Mouse (Mus musculus) heart, embryonic 16.5 days (tissue): ENCODE results near the gene Zg16. TPM values are rescaled to one million over a fixed set of nuclear protein-coding genes. Genes with fewer than 3 reads are reported as not detected.
A peak's percentile ranks its signal among the peaks of the same experiment; 100 is the strongest.

Source experiments
- ATAC-seq: fragments of 200-750 bp; cut with Nextera tagmentation; replicated peaks from 2 replicates; pipeline ENCODE4 v1.8.0; 2017; ENCODE audit warnings: moderate number of reproducible peaks; ENCODE audit not compliant: insufficient read depth, low FRiP score; ENCODE audit errors: extremely low read depth
- H3K27ac ChIP-seq: fragments of 300-500 bp; sonication (generic); 2 replicates; pipeline ENCODE4 v1.5.1; 2014; ENCODE audit warnings: mild to moderate bottlenecking, low read length, control low read depth, moderate library complexity
- H3K27me3 ChIP-seq: fragments of 300-500 bp; sonication (generic); 2 replicates; pipeline ENCODE4 v1.6.1; 2014; ENCODE audit warnings: low read length, mixed read lengths; ENCODE audit not compliant: control insufficient read depth, insufficient read depth
- H3K36me3 ChIP-seq: fragments of 300-500 bp; sonication (generic); 2 replicates; pipeline ENCODE4 v1.6.1; 2014; ENCODE audit not compliant: control insufficient read depth, insufficient read depth
- H3K4me1 ChIP-seq: fragments of 300-500 bp; sonication (generic); 2 replicates; pipeline ENCODE4 v1.6.1; 2014; ENCODE audit warnings: low read length, mixed read lengths; ENCODE audit not compliant: control insufficient read depth, insufficient read depth
- H3K4me2 ChIP-seq: fragments of 300-500 bp; sonication (generic); 2 replicates; pipeline ENCODE4 v1.6.1; 2014; ENCODE audit warnings: low read depth, mild to moderate bottlenecking, control low read depth, low read length
- H3K4me3 ChIP-seq: fragments of 300-500 bp; sonication (generic); 2 replicates; pipeline ENCODE4 v1.5.1; 2014; ENCODE audit warnings: mild to moderate bottlenecking, control low read depth, low read length
- H3K9ac ChIP-seq: fragments of 300-500 bp; sonication (generic); 2 replicates; pipeline ENCODE4 v1.6.1; 2014; ENCODE audit warnings: low read length, control low read depth
- H3K9me3 ChIP-seq: fragments of 300-500 bp; sonication (generic); replicated peaks from 2 replicates; pipeline ENCODE4 v1.6.1; 2016; ENCODE audit warnings: low read length; ENCODE audit not compliant: control insufficient read depth
- WGBS: fragments of 180-500 bp; shearing (Covaris S2); extraction: QIAGEN DNeasy Blood & Tissue Kit; methylation state at CpG from one replicate; pipeline ENCODE4 v1.1.7; 2014; 5-methylcytosine and 5-hydroxymethylcytosine counted together
- polyA plus RNA-seq: library from polyadenylated mRNA; unstranded; fragments of >200 nt; fragmentation: Nextera tagmentation; extraction: Ambion mirVana; gene quantifications from 2 replicates; pipeline ENCODE4 v1.2.1, GENCODE M21; 2015

The Zg16 gene
- polyA plus RNA-seq, 1 experiment from 2014 or later = 18.3 TPM

DNA sequence TGATC is 70.8 kb downstream of the Zg16 start, which contains the start of gene Pagr1b:
Gene Pagr1b (minus strand): TSS at position 4 of the 5 bp plus-strand sequence.
- Histone ChIP-seq H3K9ac (peak within 1 kb of the TSS; percentile 96), H3K36me3 (peaks cover 11% of the 10 kb centered on the region; the same call in 1 of the 2 replicates), H3K9me3 (no peaks in the 10 kb centered on the region), H3K4me2 (peak within 1 kb of the TSS; percentile 83), H3K27ac (peak within 1 kb of the TSS; percentile 99), H3K4me1 (peaks cover 44% of the 10 kb centered on the region), H3K4me3 (peak within 1 kb of the TSS; percentile 89), H3K27me3 (no peaks in the 10 kb centered on the region)
- no peak for ATAC-seq

DNA sequence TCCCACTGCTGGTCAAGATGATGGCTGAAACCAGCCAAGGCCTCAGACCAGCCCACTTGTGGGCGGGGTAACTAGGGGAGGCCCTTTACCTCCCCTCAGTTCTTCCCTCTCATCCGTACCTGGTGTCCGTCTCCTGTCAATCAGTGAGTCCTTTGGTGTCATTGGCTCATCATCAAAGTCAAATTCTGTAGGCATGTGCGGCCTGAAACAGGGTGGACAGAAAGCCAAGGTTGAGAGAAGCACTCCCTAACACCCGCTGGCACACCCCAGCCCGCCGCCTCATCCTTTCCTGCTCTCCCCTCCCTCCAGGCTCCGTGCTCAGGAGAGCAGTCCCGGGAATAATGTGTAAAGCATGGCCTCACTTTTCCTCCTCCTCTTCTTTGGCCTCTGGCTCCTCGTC is 71.0 kb downstream of the Zg16 start:
- no peaks in the 10 kb centered on the region for H3K9me3 ChIP-seq
- peaks cover 11% of the 10 kb centered on the region; the same call in 1 of the 2 replicates for H3K36me3 ChIP-seq
- WGBS = 1% methylated on average over 10 of the region's 10 CpGs
- H3K9ac ChIP-seq = peak overlapping the region; percentile 96
- ATAC-seq = peak; percentile 12; the same call in 1 of the 2 replicates
- peak overlapping the region; percentile 99 for H3K27ac ChIP-seq
- H3K27me3 ChIP-seq = no peaks in the 10 kb centered on the region
- peaks cover 42% of the 10 kb centered on the region for H3K4me1 ChIP-seq
- peak overlapping the region; percentile 89 for H3K4me3 ChIP-seq
- H3K4me2 ChIP-seq = peak overlapping the region; percentile 83

DNA sequence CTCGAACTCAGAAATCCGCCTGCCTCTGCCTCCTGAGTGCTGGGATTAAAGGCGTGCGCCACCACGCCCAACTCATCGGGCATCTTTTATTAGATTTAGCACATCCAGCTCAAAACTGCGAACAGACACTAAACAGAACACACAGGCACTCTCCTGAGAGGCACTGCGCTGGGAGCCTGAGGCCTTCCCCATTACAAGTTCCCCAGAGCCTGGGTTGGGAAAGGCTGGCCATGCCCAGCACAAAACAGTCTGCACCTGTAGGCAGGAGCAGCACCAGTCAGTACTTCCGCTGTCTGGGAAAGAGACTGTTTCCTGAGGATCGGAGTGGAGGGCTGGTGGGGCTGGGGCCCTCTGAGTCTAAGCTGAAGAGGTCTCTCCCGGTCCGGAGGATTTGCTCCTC is 72.1 kb downstream of the Zg16 start:
- Histone ChIP-seq H3K27ac (no peak overlapping the region; the same call in 1 of the 2 replicates), H3K4me2 (peak overlapping the region; percentile 83), H3K4me3 (no peak overlapping the region), H3K9me3 (no peaks in the 10 kb centered on the region), H3K36me3 (peaks cover 11% of the 10 kb centered on the region; the same call in 1 of the 2 replicates), H3K4me1 (peaks cover 33% of the 10 kb centered on the region), H3K9ac (no peak overlapping the region), H3K27me3 (no peaks in the 10 kb centered on the region)
- 90% methylated on average over 12 of the region's 12 CpGs for WGBS
- no peak for ATAC-seq

DNA sequence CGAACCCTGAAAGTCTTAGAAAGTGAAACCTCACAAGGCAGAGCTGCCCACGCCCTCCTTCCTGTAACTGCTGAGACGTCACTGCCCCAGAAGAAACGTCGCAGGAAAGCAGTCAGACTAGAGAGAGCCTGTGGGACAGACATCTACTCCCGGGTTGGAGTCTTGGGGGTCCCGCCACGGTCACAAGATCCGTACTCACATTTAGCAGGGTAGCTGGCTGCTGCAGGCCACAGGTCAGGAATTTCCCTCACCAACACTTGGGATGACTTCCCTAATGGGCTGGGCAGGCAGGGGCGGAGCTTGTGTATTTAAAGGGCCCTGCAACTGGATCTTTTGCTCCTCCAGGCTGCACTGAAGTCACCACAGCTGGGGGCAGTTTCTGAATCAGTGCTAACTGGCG is 72.8 kb downstream of the Zg16 start, which contains the start of gene Mvp:
Gene Mvp (minus strand): TSS at position 302 of the 400 bp plus-strand sequence.
- H3K4me3 ChIP-seq = peak within 1 kb of the TSS; percentile 72
- H3K4me1 ChIP-seq = peaks cover 33% of the 10 kb centered on the region
- H3K4me2 ChIP-seq = peak within 1 kb of the TSS; percentile 83
- H3K9ac ChIP-seq = peak within 1 kb of the TSS; percentile 64
- no peaks in the 10 kb centered on the region for H3K9me3 ChIP-seq
- ATAC-seq = no peak
- peaks cover 11% of the 10 kb centered on the region; the same call in 1 of the 2 replicates for H3K36me3 ChIP-seq
- WGBS = 21% methylated on average over 11 of the region's 11 CpGs
- peak within 1 kb of the TSS; percentile 99 for H3K27ac ChIP-seq
- no peaks in the 10 kb centered on the region for H3K27me3 ChIP-seq

DNA sequence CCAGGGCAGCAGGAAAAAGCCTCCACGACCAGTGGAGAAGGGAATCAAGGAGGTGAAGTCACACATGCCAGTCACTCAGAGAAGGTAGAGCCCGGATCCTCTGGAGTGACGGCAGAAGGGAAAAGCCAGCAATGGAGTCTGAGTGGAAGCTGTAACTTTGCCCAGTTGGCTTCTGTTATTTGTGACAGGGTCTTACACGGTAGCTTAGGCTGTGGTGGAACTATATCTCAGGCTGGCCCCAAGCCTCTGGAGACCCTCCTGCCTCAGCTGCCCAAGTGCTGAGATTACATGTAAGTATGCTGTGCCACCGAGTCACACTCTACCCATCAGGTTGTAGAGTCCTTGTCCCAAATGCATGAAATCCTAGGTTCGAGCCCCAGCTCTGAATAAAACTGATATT is 73.7 kb downstream of the Zg16 start:
- Histone ChIP-seq H3K27ac (no peak overlapping the region), H3K4me1 (peaks cover 38% of the 10 kb centered on the region), H3K27me3 (no peaks in the 10 kb centered on the region), H3K4me3 (peak overlapping the region; percentile 72), H3K36me3 (peaks cover 11% of the 10 kb centered on the region; the same call in 1 of the 2 replicates), H3K9ac (no peak overlapping the region), H3K4me2 (peak overlapping the region; percentile 83; the same call in 1 of the 2 replicates), H3K9me3 (no peaks in the 10 kb centered on the region)
- ATAC-seq = no peak
- 88% methylated on average over 6 of the region's 6 CpGs for WGBS

DNA sequence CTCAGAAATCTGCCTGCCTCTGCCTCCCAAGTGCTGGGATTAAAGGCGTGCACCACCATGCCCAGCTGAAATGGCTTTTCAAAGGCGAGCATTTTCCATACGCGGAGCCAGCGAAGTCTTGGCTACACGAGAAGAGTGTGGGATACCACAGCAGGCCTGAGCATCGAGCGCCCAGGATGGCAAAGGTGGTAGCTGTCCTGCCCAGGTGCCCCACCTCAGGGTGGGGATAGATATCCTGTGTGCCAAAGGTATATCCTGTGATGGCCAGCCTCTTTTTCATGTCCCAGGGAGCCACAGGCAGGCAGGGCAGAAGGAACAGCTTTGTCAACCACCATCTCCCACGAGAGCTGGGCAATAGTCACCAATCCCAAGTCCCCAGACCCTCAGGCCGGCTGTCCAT is 74.3 kb downstream of the Zg16 start:
- H3K4me3 ChIP-seq = no peak overlapping the region
- H3K9me3 ChIP-seq = no peaks in the 10 kb centered on the region
- WGBS = 91% methylated on average over 10 of the region's 10 CpGs
- H3K4me1 ChIP-seq = peaks cover 39% of the 10 kb centered on the region
- no peaks in the 10 kb centered on the region for H3K27me3 ChIP-seq
- no peak overlapping the region for H3K9ac ChIP-seq
- H3K27ac ChIP-seq = no peak overlapping the region
- no peak overlapping the region for H3K4me2 ChIP-seq
- no peak for ATAC-seq
- H3K36me3 ChIP-seq = peaks cover 11% of the 10 kb centered on the region; the same call in 1 of the 2 replicates

DNA sequence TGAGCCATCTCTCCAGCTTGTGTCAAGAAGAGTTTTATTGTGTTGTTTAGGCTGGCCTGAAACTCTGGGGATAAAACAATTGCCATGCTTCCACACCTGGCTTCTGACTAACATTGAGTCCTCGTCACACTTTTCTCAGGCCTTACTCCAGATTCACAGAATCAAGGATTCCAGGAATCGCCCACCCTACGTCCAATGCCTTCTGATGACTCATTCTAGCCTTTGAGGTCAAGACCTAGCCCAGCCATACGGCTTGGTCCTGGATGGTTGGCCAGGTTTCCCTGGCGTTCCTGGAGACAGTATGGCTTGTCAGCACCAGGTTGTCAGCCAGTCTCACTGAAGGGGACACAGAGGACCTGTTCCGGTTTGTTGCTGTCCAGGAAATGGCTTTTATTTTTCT is 74.8 kb downstream of the Zg16 start:
- H3K27ac ChIP-seq = no peak overlapping the region
- no peak overlapping the region for H3K4me3 ChIP-seq
- no peak for ATAC-seq
- 72% methylated on average over 6 of the region's 6 CpGs for WGBS
- H3K9ac ChIP-seq = no peak overlapping the region
- H3K27me3 ChIP-seq = no peaks in the 10 kb centered on the region
- peaks cover 11% of the 10 kb centered on the region; the same call in 1 of the 2 replicates for H3K36me3 ChIP-seq
- H3K4me1 ChIP-seq = peaks cover 34% of the 10 kb centered on the region
- no peak overlapping the region for H3K4me2 ChIP-seq
- H3K9me3 ChIP-seq = no peaks in the 10 kb centered on the region

DNA sequence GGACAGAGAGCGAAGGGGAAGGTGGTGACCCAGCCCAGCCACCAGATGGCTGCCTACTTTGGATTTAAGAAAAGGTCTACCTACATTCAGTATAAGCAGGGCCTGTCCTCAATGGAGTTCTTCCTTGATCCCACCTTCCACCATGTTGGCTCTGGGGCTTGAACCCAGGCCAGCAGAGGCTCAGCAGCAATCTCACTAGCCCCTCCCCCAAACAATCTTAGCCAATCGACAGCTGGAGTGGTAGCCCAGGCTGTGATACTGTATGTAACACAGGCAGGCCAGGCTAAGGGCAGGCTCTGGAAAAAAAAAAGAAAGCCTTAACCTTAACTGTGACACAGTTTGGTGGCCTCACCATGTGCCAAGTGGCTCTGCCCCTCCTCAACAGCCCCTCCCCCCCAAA is 75.4 kb downstream of the Zg16 start:
- WGBS = 64% methylated on average over 2 of the region's 2 CpGs
- H3K27me3 ChIP-seq = no peaks in the 10 kb centered on the region
- no peak overlapping the region for H3K4me3 ChIP-seq
- H3K9me3 ChIP-seq = no peaks in the 10 kb centered on the region
- H3K4me1 ChIP-seq = peaks cover 34% of the 10 kb centered on the region
- H3K4me2 ChIP-seq = no peak overlapping the region
- no peak for ATAC-seq
- no peak overlapping the region for H3K27ac ChIP-seq
- no peak overlapping the region for H3K9ac ChIP-seq
- H3K36me3 ChIP-seq = peaks cover 11% of the 10 kb centered on the region; the same call in 1 of the 2 replicates

DNA sequence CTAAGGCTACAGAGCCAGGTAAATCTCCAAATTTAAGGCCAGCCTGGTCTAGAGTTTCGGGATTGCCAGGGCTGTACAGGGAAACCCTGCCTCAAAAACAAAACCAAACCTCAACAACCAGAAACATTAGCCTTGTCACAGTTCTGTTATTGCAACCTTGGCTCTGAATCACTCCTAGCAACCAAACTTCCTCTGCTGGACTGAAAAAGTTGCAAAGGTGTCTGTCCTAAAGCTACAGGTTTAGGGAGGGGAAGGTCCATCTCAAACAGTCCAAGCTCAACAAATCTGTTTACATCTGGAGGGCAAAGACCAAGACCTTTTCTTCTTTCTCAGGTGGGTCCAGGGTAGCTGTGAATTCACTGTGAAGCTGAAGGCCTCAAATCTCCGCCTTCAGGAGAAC is 76.1 kb downstream of the Zg16 start:
- Histone ChIP-seq H3K4me3 (no peak overlapping the region), H3K27ac (no peak overlapping the region), H3K27me3 (no peaks in the 10 kb centered on the region), H3K9ac (no peak overlapping the region), H3K4me1 (peaks cover 38% of the 10 kb centered on the region), H3K4me2 (no peak overlapping the region), H3K36me3 (peaks cover 11% of the 10 kb centered on the region; the same call in 1 of the 2 replicates), H3K9me3 (no peaks in the 10 kb centered on the region)
- WGBS = 89% methylated on average over 2 of the region's 2 CpGs
- no peak for ATAC-seq
